Mouse (Mus musculus) heart, postnatal 0 days (tissue): ENCODE data around the gene Irf3.

Source experiments
- CTCF ChIP-seq: IDR thresholded peaks from 2 replicates; pipeline ENCODE4 v1.5.1; 2016; ENCODE audit warnings: antibody characterized with exemption, control low read depth, low read depth
- EP300 ChIP-seq: IDR thresholded peaks from 2 replicates; pipeline ENCODE4 v1.6.1; 2016; ENCODE audit warnings: antibody characterized with exemption, low read depth

DNA sequence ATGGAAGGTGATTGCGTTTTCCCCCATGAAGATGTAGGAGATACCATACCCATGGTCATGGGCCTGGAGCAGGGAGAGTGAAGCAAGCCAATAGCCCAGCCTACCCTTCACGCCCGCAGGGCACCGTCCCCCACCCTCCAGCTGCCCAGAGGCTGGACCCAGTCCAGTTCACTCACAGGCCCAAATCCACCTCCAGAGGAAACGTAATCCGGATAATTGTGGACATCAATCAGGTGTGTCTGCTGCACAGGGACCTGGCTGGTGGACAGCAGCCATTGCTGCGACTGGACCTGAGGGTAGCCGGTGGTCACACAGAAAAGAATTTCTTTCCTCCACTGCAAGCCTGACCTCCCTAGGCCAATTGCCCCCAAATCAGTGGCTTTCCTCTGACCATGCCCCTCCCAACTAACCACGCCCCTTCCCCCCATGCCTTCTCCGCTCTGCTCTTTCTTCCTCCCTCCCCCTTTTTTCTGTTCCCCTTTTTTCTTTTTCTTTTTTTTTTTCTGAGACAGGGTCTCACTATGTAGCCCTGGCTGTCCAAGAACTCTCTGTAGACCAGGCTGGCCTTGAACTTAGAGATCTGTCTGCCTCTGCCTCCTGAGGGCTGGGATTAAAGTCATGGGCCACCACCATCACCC is 37.5 kb upstream of the Irf3 start:
- no peak for TF ChIP-seq CTCF
- TF ChIP-seq EP300, result no peak
